Mouse (Mus musculus) forebrain, embryonic 15.5 days (tissue): ENCODE results near the gene Cela1. TPM values are rescaled to one million over a fixed set of nuclear protein-coding genes. Genes with fewer than 3 reads are reported as not detected.

Experiments used
- ATAC-seq: fragments of 200-750 bp; cut with Nextera tagmentation; replicated peaks from 2 replicates; pipeline ENCODE4 v1.8.0; 2017; ENCODE audit warnings: mild to moderate bottlenecking, moderate TSS enrichment, moderate library complexity
- H3K27ac ChIP-seq: fragments of 300-500 bp; sonication (generic); replicated peaks from 2 replicates; pipeline ENCODE4 v1.5.1; 2015; ENCODE audit warnings: mild to moderate bottlenecking, inconsistent platforms
- H3K27me3 ChIP-seq: fragments of 300-500 bp; sonication (generic); 2 replicates; pipeline ENCODE4 v1.6.1; 2015; ENCODE audit warnings: inconsistent platforms
- H3K36me3 ChIP-seq: fragments of 300-500 bp; sonication (generic); 2 replicates; pipeline ENCODE4 v1.6.1; 2015; ENCODE audit warnings: mild to moderate bottlenecking, inconsistent platforms
- H3K4me1 ChIP-seq: fragments of 300-500 bp; sonication (generic); 2 replicates; pipeline ENCODE4 v1.6.1; 2015; ENCODE audit warnings: inconsistent platforms
- H3K4me2 ChIP-seq: fragments of 300-500 bp; sonication (generic); replicated peaks from 2 replicates; pipeline ENCODE4 v1.6.1; 2015; ENCODE audit warnings: mild to moderate bottlenecking, inconsistent platforms
- H3K4me3 ChIP-seq: fragments of 300-500 bp; sonication (generic); 2 replicates; pipeline ENCODE4 v1.5.1; 2015; ENCODE audit warnings: mild to moderate bottlenecking, inconsistent platforms
- H3K9ac ChIP-seq: fragments of 300-500 bp; sonication (generic); replicated peaks from 2 replicates; pipeline ENCODE4 v1.6.1; 2015; ENCODE audit warnings: mild to moderate bottlenecking, inconsistent platforms
- H3K9me3 ChIP-seq: fragments of 300-500 bp; sonication (generic); 2 replicates; pipeline ENCODE4 v1.6.1; 2016; ENCODE audit warnings: inconsistent platforms
- WGBS: fragments of 180-500 bp; shearing (Covaris S2); methylation state at CpG from one replicate; pipeline ENCODE4 v1.1.7; 2015; ENCODE audit warnings: mixed read lengths; 5-methylcytosine and 5-hydroxymethylcytosine counted together
- polyA plus RNA-seq: library from polyadenylated mRNA; unstranded; fragments of >200 nt; fragmentation: Nextera tagmentation; extraction: Ambion mirVana; gene quantifications from 2 replicates; pipeline ENCODE4 v1.2.1, GENCODE M21; 2015

Cela1 gene
- polyA plus RNA-seq, 1 experiment from 2014 or later = 0.43 TPM

GRCm38 (mm10) chr15:100680381-100680780 lies 7.3 kb downstream of the Cela1 start:
- Histone ChIP-seq H3K4me3 (no peak overlapping the region), H3K4me2 (no peak overlapping the region), H3K27ac (no peak overlapping the region), H3K36me3 (no peaks in the 10 kb centered on the region), H3K4me1 (no peaks in the 10 kb centered on the region), H3K27me3 (no peaks in the 10 kb centered on the region), H3K9ac (no peak overlapping the region), H3K9me3 (no peaks in the 10 kb centered on the region)
- 54% methylated on average over 3 of the region's 3 CpGs for WGBS
- no peak for ATAC-seq

GRCm38 (mm10) chr15:100679005-100679404 lies 8.7 kb downstream of the Cela1 start:
- Histone ChIP-seq H3K4me3 (no peak overlapping the region), H3K27me3 (no peaks in the 10 kb centered on the region), H3K4me2 (no peak overlapping the region), H3K9me3 (no peaks in the 10 kb centered on the region), H3K9ac (no peak overlapping the region), H3K4me1 (no peaks in the 10 kb centered on the region), H3K27ac (no peak overlapping the region), H3K36me3 (no peaks in the 10 kb centered on the region)
- WGBS = 92% methylated on average over 14 of the region's 14 CpGs
- ATAC-seq = no peak

- Histone ChIP-seq H3K27ac (no peak overlapping the region), H3K4me2 (no peak overlapping the region), H3K9me3 (no peaks in the 10 kb centered on the region), H3K27me3 (no peaks in the 10 kb centered on the region), H3K4me1 (no peaks in the 10 kb centered on the region), H3K4me3 (no peak overlapping the region), H3K36me3 (no peaks in the 10 kb centered on the region), H3K9ac (no peak overlapping the region)
- no peak for ATAC-seq
- 86% methylated on average over 12 of the region's 12 CpGs for WGBS
These were observed 9.1 kb downstream of the Cela1 start for GRCm38 (mm10) chr15:100678581-100678980.

- H3K4me1 ChIP-seq = no peaks in the 10 kb centered on the region
- H3K27ac ChIP-seq = no peak overlapping the region
- H3K9me3 ChIP-seq = no peaks in the 10 kb centered on the region
- H3K27me3 ChIP-seq = no peaks in the 10 kb centered on the region
- no peak overlapping the region for H3K9ac ChIP-seq
- no peak overlapping the region for H3K4me2 ChIP-seq
- no peak overlapping the region for H3K4me3 ChIP-seq
- no peaks in the 10 kb centered on the region for H3K36me3 ChIP-seq
- no peak for ATAC-seq
- WGBS = 73% methylated on average over 8 of the region's 8 CpGs
These were observed 10.0 kb downstream of the Cela1 start for GRCm38 (mm10) chr15:100677675-100678074.

- no peak for ATAC-seq
- H3K4me3 ChIP-seq = no peak overlapping the region
- H3K4me2 ChIP-seq = no peak overlapping the region
- no peak overlapping the region for H3K9ac ChIP-seq
- H3K27ac ChIP-seq = no peak overlapping the region
- no peaks in the 10 kb centered on the region for H3K27me3 ChIP-seq
- no peaks in the 10 kb centered on the region for H3K36me3 ChIP-seq
- no peaks in the 10 kb centered on the region for H3K4me1 ChIP-seq
- WGBS = 81% methylated on average over 1 of the region's 1 CpGs
- H3K9me3 ChIP-seq = no peaks in the 10 kb centered on the region
These were observed 11.2 kb downstream of the Cela1 start for GRCm38 (mm10) chr15:100676521-100676920.

- Histone ChIP-seq H3K4me2 (no peak overlapping the region), H3K9ac (no peak overlapping the region), H3K27me3 (no peaks in the 10 kb centered on the region), H3K36me3 (no peaks in the 10 kb centered on the region), H3K4me3 (no peak overlapping the region), H3K4me1 (no peaks in the 10 kb centered on the region), H3K9me3 (no peaks in the 10 kb centered on the region), H3K27ac (no peak overlapping the region)
- 66% methylated on average over 3 of the region's 3 CpGs for WGBS
- no peak for ATAC-seq
These were observed 12.2 kb downstream of the Cela1 start for GRCm38 (mm10) chr15:100675486-100675885.

- H3K9ac ChIP-seq = no peak overlapping the region
- H3K4me3 ChIP-seq = no peak overlapping the region
- H3K27me3 ChIP-seq = no peaks in the 10 kb centered on the region
- H3K4me2 ChIP-seq = no peak overlapping the region
- no peak for ATAC-seq
- no peaks in the 10 kb centered on the region for H3K9me3 ChIP-seq
- no peaks in the 10 kb centered on the region for H3K36me3 ChIP-seq
- H3K27ac ChIP-seq = no peak overlapping the region
- no peaks in the 10 kb centered on the region for H3K4me1 ChIP-seq
- 89% methylated on average over 10 of the region's 10 CpGs for WGBS
These were observed 13.2 kb downstream of the Cela1 start for GRCm38 (mm10) chr15:100674566-100674965.

- 44% methylated on average over 12 of the region's 12 CpGs for WGBS
- Histone ChIP-seq H3K4me1 (no peaks in the 10 kb centered on the region), H3K27me3 (no peaks in the 10 kb centered on the region), H3K36me3 (no peaks in the 10 kb centered on the region), H3K9ac (no peak overlapping the region), H3K4me2 (no peak overlapping the region), H3K4me3 (no peak overlapping the region), H3K27ac (no peak overlapping the region), H3K9me3 (no peaks in the 10 kb centered on the region)
- ATAC-seq = no peak
These were observed 13.9 kb downstream of the Cela1 start for GRCm38 (mm10) chr15:100673585-100674391.

- Histone ChIP-seq H3K4me3 (no peak overlapping the region), H3K27ac (no peak overlapping the region), H3K9me3 (no peaks in the 10 kb centered on the region), H3K27me3 (no peaks in the 10 kb centered on the region), H3K9ac (no peak overlapping the region), H3K4me1 (no peaks in the 10 kb centered on the region), H3K36me3 (no peaks in the 10 kb centered on the region), H3K4me2 (no peak overlapping the region)
- 67% methylated on average over 5 of the region's 5 CpGs for WGBS
- ATAC-seq = no peak
These were observed 16.9 kb downstream of the Cela1 start for GRCm38 (mm10) chr15:100670833-100671232.

- Histone ChIP-seq H3K4me1 (no peaks in the 10 kb centered on the region), H3K4me3 (no peak overlapping the region), H3K36me3 (no peaks in the 10 kb centered on the region), H3K27ac (no peak overlapping the region), H3K9ac (no peak overlapping the region), H3K4me2 (no peak overlapping the region), H3K9me3 (no peaks in the 10 kb centered on the region), H3K27me3 (no peaks in the 10 kb centered on the region)
- WGBS = 88% methylated on average over 8 of the region's 8 CpGs
- ATAC-seq = no peak
These were observed 17.7 kb downstream of the Cela1 start for GRCm38 (mm10) chr15:100670004-100670403.

GRCm38 (mm10) chr15:100669337-100669736 lies 18.4 kb downstream of the Cela1 start, which contains the start of gene Bin2:
Gene Bin2, minus strand, starts transcription at chr15:100669553.
- no peak within 1 kb of the TSS for H3K4me2 ChIP-seq
- no peak within 1 kb of the TSS for H3K4me3 ChIP-seq
- 94% methylated on average over 20 of the region's 20 CpGs for WGBS
- H3K9ac ChIP-seq = no peak within 1 kb of the TSS
- no peak within 1 kb of the TSS for H3K27ac ChIP-seq
- H3K4me1 ChIP-seq = no peaks in the 10 kb centered on the region
- no peaks in the 10 kb centered on the region for H3K36me3 ChIP-seq
- no peaks in the 10 kb centered on the region for H3K9me3 ChIP-seq
- no peaks in the 10 kb centered on the region for H3K27me3 ChIP-seq
- no peak for ATAC-seq

GRCm38 (mm10) chr15:100667871-100668545 lies 19.7 kb downstream of the Cela1 start:
- no peaks in the 10 kb centered on the region for H3K36me3 ChIP-seq
- no peak overlapping the region for H3K4me2 ChIP-seq
- ATAC-seq = no peak
- H3K4me3 ChIP-seq = no peak overlapping the region
- no peak overlapping the region for H3K9ac ChIP-seq
- H3K9me3 ChIP-seq = no peaks in the 10 kb centered on the region
- 86% methylated on average over 5 of the region's 5 CpGs for WGBS
- H3K27ac ChIP-seq = no peak overlapping the region
- no peaks in the 10 kb centered on the region for H3K4me1 ChIP-seq
- no peaks in the 10 kb centered on the region for H3K27me3 ChIP-seq
